Mouse (Mus musculus) neural tube, embryonic 12.5 days (tissue): Measurements from ENCODE around the gene Fgfr2. TPM values are rescaled to one million over a fixed set of nuclear protein-coding genes. Genes with fewer than 3 reads are reported as not detected.

Source experiments
- ATAC-seq: fragments of 200-750 bp; cut with Nextera tagmentation; 2 replicates; pipeline ENCODE4 v1.8.0; 2017; ENCODE audit warnings: low read depth, mild to moderate bottlenecking, moderate TSS enrichment, moderate library complexity; ENCODE audit not compliant: low FRiP score
- H3K27ac ChIP-seq: fragments of 300-500 bp; sonication (generic); 2 replicates; pipeline ENCODE4 v1.5.1; 2016
- H3K27me3 ChIP-seq: fragments of 300-500 bp; sonication (generic); replicated peaks from 2 replicates; pipeline ENCODE4 v1.6.1; 2016; ENCODE audit warnings: mild to moderate bottlenecking
- H3K36me3 ChIP-seq: fragments of 300-500 bp; sonication (generic); 2 replicates; pipeline ENCODE4 v1.6.1; 2016; ENCODE audit warnings: mild to moderate bottlenecking
- H3K4me1 ChIP-seq: fragments of 300-500 bp; sonication (generic); 2 replicates; pipeline ENCODE4 v1.6.1; 2016
- H3K4me2 ChIP-seq: fragments of 300-500 bp; sonication (generic); replicated peaks from 2 replicates; pipeline ENCODE4 v1.6.1; 2016; ENCODE audit warnings: mild to moderate bottlenecking
- H3K4me3 ChIP-seq: fragments of 300-500 bp; sonication (generic); 2 replicates; pipeline ENCODE4 v1.5.1; 2016
- H3K9ac ChIP-seq: fragments of 300-500 bp; sonication (generic); 2 replicates; pipeline ENCODE4 v1.6.1; 2016; ENCODE audit warnings: mild to moderate bottlenecking
- H3K9me3 ChIP-seq: fragments of 300-500 bp; sonication (generic); 2 replicates; pipeline ENCODE4 v1.6.1; 2016; ENCODE audit warnings: mild to moderate bottlenecking
- WGBS: fragments of 180-500 bp; shearing (Covaris S2); methylation state at CpG from one replicate; pipeline ENCODE4 v1.1.7; 2016; 5-methylcytosine and 5-hydroxymethylcytosine counted together
- polyA plus RNA-seq: library from polyadenylated mRNA; unstranded; fragments of >200 nt; fragmentation: Nextera tagmentation; extraction: Ambion mirVana; gene quantifications from 2 replicates; pipeline ENCODE4 v1.2.1, GENCODE M21; 2016

Gene Fgfr2
- polyA plus RNA-seq, 1 experiment from 2014 or later = 65.0 TPM

DNA sequence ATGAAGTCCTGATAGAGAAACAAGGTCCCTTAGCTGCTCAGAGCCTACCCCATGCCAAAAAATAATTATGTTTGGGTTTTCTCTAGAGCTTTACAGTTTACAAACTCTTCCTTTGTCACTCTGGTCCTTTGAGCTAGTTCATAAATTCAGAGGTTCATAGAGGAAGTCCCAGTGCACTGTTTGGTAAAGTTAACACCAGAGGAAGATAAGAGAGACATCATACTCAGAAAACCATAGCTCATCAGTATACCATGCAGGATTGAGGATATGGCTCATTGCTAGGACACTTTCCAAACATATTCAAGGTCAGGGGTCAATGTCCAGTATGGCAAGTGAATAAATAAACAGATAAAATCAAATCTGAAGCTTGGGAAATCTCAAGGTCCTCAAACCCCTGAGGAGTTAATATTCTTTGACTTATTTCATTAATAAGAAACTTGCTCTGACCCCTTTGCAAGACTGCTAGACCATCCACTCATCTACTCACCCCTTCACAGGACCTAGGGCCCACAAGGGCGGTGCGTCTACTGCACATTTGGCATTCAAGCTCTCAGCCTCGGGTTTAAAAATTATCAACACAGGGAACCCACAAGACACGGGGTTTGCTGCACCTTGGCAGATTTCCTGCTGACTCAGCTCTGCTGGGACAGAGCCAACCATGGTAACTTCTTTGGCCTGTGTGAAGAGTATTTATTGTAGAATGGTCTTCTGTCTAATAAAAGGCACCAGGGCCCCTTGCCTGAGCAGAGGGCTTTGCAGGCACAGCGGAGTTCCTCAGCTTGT lies 797.4 kb downstream of the Fgfr2 start:
- Histone ChIP-seq H3K9ac (no peak overlapping the region), H3K9me3 (no peaks in the 10 kb centered on the region), H3K4me1 (peaks cover 2% of the 10 kb centered on the region; the same call in 1 of the 2 replicates), H3K36me3 (no peaks in the 10 kb centered on the region), H3K27me3 (no peaks in the 10 kb centered on the region), H3K4me2 (no peak overlapping the region), H3K27ac (no peak overlapping the region), H3K4me3 (no peak overlapping the region)
- WGBS = 76% methylated on average over 5 of the region's 5 CpGs
- no peak for ATAC-seq

GRCm38 (mm10) chr7:132323430-132323829 lies 799.7 kb downstream of the Fgfr2 start:
- no peak overlapping the region for H3K27ac ChIP-seq
- H3K27me3 ChIP-seq = no peaks in the 10 kb centered on the region
- H3K36me3 ChIP-seq = no peaks in the 10 kb centered on the region
- peaks cover 1% of the 10 kb centered on the region for H3K4me1 ChIP-seq
- WGBS = 84% methylated on average over 5 of the region's 5 CpGs
- H3K4me3 ChIP-seq = no peak overlapping the region
- H3K9me3 ChIP-seq = no peaks in the 10 kb centered on the region
- ATAC-seq = no peak
- H3K4me2 ChIP-seq = no peak overlapping the region
- no peak overlapping the region for H3K9ac ChIP-seq

DNA sequence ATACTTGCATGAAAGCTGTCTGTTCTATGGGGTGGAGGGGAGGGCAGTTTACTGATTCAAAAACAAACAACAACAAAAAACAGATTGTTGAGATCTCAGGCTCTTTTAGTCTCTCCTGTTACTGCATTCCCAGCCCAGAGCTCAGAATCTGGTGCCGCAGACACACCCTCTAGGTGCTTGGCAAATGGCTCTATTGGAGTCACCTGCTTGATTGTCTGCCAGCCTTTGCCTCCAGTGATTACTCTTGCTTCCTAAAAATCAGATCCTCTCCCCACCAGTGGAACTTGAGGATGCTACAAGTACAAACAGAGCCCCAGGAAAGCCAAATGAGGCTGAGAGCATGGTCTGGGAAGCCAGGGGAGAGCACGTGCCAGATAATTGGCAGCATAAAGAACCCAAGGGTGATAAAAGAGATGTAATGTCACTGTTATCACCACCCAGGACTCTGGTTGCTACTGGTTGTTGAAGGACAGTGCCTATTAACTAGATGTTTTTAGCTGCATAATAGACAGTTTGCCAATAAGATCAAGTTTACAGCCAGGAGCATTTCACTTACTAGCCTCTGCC lies 801.7 kb downstream of the Fgfr2 start:
- no peak overlapping the region for H3K27ac ChIP-seq
- WGBS = 60% methylated on average over 2 of the region's 2 CpGs
- no peak overlapping the region for H3K4me2 ChIP-seq
- no peak overlapping the region for H3K4me3 ChIP-seq
- no peaks in the 10 kb centered on the region for H3K9me3 ChIP-seq
- peaks cover 12% of the 10 kb centered on the region for H3K4me1 ChIP-seq
- no peak for ATAC-seq
- H3K27me3 ChIP-seq = no peaks in the 10 kb centered on the region
- H3K36me3 ChIP-seq = no peaks in the 10 kb centered on the region
- no peak overlapping the region for H3K9ac ChIP-seq

GRCm38 (mm10) chr7:132317036-132317541 lies 806.1 kb downstream of the Fgfr2 start, which contains the start of gene Chst15:
TSS of gene Chst15 (minus strand) at chr7:132317228.
- under 1% methylated on average over 34 of the region's 34 CpGs for WGBS
- H3K27me3 ChIP-seq = no peaks in the 10 kb centered on the region
- no peaks in the 10 kb centered on the region for H3K9me3 ChIP-seq
- peak within 1 kb of the TSS; percentile 93 for H3K9ac ChIP-seq
- no peaks in the 10 kb centered on the region for H3K36me3 ChIP-seq
- peaks cover 45% of the 10 kb centered on the region for H3K4me1 ChIP-seq
- H3K4me2 ChIP-seq = peak within 1 kb of the TSS; percentile 87
- peak within 1 kb of the TSS; percentile 89 for H3K4me3 ChIP-seq
- peak; percentile 57 for ATAC-seq
- H3K27ac ChIP-seq = peak within 1 kb of the TSS; percentile 86

DNA sequence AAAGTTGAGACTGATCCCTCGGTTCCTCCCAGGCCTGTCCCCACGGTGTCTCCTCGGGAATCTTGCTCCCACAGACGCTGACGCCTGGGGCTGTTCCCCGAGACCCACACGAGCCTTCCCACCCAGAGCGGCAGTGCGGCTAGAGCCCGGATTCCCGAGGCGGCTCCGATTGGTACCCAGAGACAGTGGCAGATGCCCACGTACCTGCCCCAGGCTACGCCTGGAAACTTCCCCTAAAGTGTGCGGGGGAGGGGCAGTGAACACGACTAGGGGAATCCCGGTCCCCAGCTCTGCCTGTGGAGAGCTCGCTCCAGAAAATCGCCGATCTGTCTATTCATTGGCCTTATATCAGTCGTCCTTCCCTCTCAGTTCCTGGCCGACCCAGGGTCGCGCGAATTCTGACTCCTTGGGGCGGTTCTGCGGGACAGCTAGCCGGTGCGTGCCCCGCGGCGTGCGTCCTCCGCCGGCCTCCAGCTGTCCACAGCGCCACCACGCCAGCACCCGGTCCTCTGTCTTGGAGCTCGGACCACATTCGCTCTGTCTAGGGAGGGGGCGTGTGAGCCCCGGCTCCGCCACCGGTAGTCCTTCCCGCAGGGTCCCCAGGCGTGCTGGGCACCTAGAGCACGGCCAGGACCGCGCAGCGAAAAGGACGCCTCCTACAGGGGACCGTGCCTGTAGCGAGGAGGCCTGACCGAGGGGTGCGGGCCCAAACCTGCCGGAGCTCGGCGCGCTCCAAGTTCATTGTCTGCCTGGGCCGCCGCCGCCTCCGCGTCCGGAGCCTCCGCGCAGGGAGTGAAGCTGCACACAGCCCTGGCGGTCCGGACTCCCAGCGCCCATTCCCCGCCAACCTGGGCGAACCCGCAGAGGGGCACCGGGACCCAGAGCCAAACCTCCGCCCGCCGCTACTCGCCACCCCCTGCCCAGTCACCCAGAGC lies 806.8 kb downstream of the Fgfr2 start:
- peak; percentile 77 for ATAC-seq
- H3K27me3 ChIP-seq = no peaks in the 10 kb centered on the region
- H3K9me3 ChIP-seq = no peaks in the 10 kb centered on the region
- peaks cover 45% of the 10 kb centered on the region for H3K4me1 ChIP-seq
- peak overlapping the region; percentile 93 for H3K9ac ChIP-seq
- H3K4me2 ChIP-seq = peak overlapping the region; percentile 87
- H3K4me3 ChIP-seq = peak overlapping the region; percentile 89
- peak overlapping the region; percentile 86 for H3K27ac ChIP-seq
- no peaks in the 10 kb centered on the region for H3K36me3 ChIP-seq
- under 1% methylated on average over 79 of the region's 79 CpGs for WGBS

GRCm38 (mm10) chr7:132315149-132316091 lies 807.7 kb downstream of the Fgfr2 start:
- no peaks in the 10 kb centered on the region for H3K9me3 ChIP-seq
- WGBS = 1% methylated on average over 51 of the region's 51 CpGs
- peak; percentile 76 for ATAC-seq

DNA sequence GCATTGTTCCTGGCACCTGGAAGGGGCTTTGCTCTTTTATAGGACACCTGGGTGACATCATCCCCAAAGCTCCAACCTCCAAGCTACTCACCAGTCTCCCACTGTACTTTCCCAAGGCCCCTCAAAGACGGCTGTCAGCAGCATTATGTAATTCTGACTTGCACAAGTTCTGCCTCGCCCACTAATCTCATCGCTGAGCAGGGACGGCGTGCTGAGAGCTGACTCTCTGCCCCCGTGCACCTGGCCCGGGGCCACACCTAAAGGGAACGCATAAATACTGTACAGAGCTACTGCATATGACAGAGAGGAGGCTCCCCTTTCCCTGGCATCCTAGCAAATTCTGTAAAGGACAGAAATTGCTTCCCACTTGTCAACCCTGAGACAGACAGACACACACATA lies 810.8 kb downstream of the Fgfr2 start:
- peak overlapping the region; percentile 87 for H3K4me2 ChIP-seq
- peaks cover 40% of the 10 kb centered on the region for H3K4me1 ChIP-seq

More at GRCm38 (mm10) chr7:132315149-132316091, 807.7 kb downstream of the Fgfr2 start:
- Histone ChIP-seq H3K27ac (peak overlapping the region; percentile 86), H3K27me3 (no peaks in the 10 kb centered on the region), H3K9ac (peak overlapping the region; percentile 93), H3K36me3 (no peaks in the 10 kb centered on the region), H3K4me3 (peak overlapping the region; percentile 89), H3K4me1 (peaks cover 51% of the 10 kb centered on the region), H3K4me2 (peak overlapping the region; percentile 87)

DNA sequence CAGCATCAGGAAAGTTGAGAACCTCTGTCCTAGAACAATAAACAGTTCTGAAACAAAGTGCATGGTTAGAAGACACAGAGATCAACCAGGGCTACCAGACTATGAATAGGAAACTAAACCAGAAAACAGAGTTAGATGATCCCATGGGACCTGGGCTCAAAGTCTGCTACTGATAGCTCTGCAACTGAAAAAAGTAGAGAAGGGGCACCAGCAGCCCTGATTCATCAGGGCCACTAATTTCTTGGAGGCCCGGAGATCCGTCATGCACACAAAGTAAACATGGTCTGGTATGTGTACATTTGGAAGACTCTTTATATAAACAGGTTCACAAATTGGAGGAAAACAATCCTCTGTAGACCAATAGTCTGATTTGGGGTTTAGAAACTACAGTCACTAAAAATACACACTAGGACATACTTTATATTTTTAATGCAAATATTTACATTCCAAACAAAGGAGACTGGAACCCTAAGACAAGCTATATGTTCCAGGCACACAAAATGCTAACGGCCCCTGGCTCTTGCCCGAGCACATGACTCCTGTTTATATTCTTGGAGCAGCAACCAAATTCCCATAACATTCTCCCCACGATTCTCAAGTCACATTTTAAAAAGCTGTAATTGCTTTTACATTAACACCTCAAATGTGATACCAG lies 814.5 kb downstream of the Fgfr2 start:
- Histone ChIP-seq H3K4me1 (peaks cover 38% of the 10 kb centered on the region), H3K27ac (no peak overlapping the region), H3K4me3 (no peak overlapping the region), H3K9me3 (no peaks in the 10 kb centered on the region), H3K4me2 (no peak overlapping the region), H3K27me3 (no peaks in the 10 kb centered on the region), H3K9ac (no peak overlapping the region), H3K36me3 (no peaks in the 10 kb centered on the region)
- no peak for ATAC-seq
- 78% methylated on average over 5 of the region's 5 CpGs for WGBS

More for the DNA sequence above, 810.8 kb downstream of the Fgfr2 start:
- ATAC-seq = no peak
- Histone ChIP-seq H3K36me3 (no peaks in the 10 kb centered on the region), H3K9me3 (no peaks in the 10 kb centered on the region), H3K4me3 (no peak overlapping the region), H3K27ac (no peak overlapping the region), H3K9ac (no peak overlapping the region), H3K27me3 (no peaks in the 10 kb centered on the region)
- WGBS = 79% methylated on average over 8 of the region's 8 CpGs

GRCm38 (mm10) chr7:132307722-132308271 lies 815.4 kb downstream of the Fgfr2 start:
- H3K4me2 ChIP-seq = no peak overlapping the region
- no peak overlapping the region for H3K27ac ChIP-seq

DNA sequence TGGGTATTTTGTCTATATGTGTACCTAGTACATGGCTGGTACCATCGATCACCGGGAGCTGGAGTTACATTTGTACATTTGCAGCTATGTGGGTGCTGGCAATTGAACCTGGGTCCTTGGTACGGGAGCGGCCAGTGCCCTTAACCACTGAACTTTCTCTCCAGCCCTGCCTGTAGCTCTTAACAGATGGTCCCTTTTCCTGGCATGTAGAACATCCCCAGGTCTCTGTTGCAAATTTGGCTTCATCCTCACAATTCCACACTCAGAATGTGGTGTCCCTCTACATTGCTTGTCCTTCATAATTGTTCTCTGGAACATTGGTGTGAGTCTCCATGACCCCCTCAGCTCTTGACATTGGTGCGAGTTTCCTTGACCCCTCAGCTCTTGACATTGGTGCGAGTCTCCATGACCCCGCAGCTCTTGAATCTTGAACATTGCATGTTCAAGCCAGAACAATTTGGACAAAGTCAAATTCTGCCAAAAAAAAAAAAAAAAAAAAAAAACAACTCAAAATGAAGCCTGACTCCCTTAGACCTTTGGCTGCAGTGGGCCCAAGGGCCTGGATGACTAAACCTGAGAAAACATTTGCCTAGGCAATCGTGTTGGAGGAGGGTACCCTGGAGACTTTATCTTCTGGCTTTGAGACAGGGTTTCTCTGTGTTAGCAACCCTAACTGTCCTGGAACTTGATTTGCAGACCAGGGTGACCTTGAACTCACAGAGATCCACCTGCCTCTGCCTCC lies 816.3 kb downstream of the Fgfr2 start:
- Histone ChIP-seq H3K9ac (no peak overlapping the region), H3K4me1 (peaks cover 32% of the 10 kb centered on the region), H3K4me2 (no peak overlapping the region), H3K9me3 (no peaks in the 10 kb centered on the region), H3K36me3 (no peaks in the 10 kb centered on the region), H3K27me3 (no peaks in the 10 kb centered on the region), H3K4me3 (no peak overlapping the region), H3K27ac (no peak overlapping the region)
- WGBS = 96% methylated on average over 8 of the region's 8 CpGs
- ATAC-seq = no peak

More at GRCm38 (mm10) chr7:132307722-132308271, 815.4 kb downstream of the Fgfr2 start:
- no peak for ATAC-seq
- H3K9ac ChIP-seq = no peak overlapping the region
- no peak overlapping the region for H3K4me3 ChIP-seq
- H3K9me3 ChIP-seq = no peaks in the 10 kb centered on the region
- H3K4me1 ChIP-seq = peaks cover 35% of the 10 kb centered on the region
- 80% methylated on average over 6 of the region's 6 CpGs for WGBS
- H3K36me3 ChIP-seq = no peaks in the 10 kb centered on the region
- H3K27me3 ChIP-seq = no peaks in the 10 kb centered on the region
